Mouse (Mus musculus) erythroid progenitor cell, adult 5-6 weeks (primary cell): ENCODE data around the gene Spata2. TPM values are rescaled to one million over a fixed set of nuclear protein-coding genes. Genes with fewer than 3 reads are reported as not detected.
A peak's percentile ranks its signal among the peaks of the same experiment; 100 is the strongest.

Source experiments
- ATAC-seq: replicated peaks from 2 replicates; pipeline ENCODE4 v1.8.0; 2016; ENCODE audit warnings: moderate number of reproducible peaks, mild to moderate bottlenecking, moderate TSS enrichment, inconsistent platforms; ENCODE audit not compliant: poor library complexity, low FRiP score, severe bottlenecking
- total RNA-seq, 2 experiments: library from RNA; stranded (forward) in 1 of 2; stranded (reverse) in 1 of 2; fragments of 150-400 nt in 1 of 2; fragments of 186-747, 209-891 nt in 1 of 2; gene quantifications; 2 replicates each; pipeline versions ENCODE4 v1.2.3 to v1.2.4; 2015 to 2017; ENCODE audit warnings: low replicate concordance in 2 of 2

Spata2 gene
- total RNA-seq, 2 experiments from 2014 or later: 5.4 to 7.5 TPM

GRCm38 (mm10) chr2:167484932-167485331 is 7.8 kb downstream of the Spata2 start:
- ATAC-seq: no peak

GRCm38 (mm10) chr2:167483827-167484410 is 8.8 kb downstream of the Spata2 start:
- ATAC-seq: no peak

GRCm38 (mm10) chr2:167483081-167483826 is 9.4 kb downstream of the Spata2 start:
- ATAC-seq: no peak

GRCm38 (mm10) chr2:167482681-167483080 is 10.0 kb downstream of the Spata2 start:
- ATAC-seq: no peak

- no peak for ATAC-seq
Observed at GRCm38 (mm10) chr2:167479501-167479900, 13.2 kb downstream of the Spata2 start.

GRCm38 (mm10) chr2:167478128-167478527 is 14.6 kb downstream of the Spata2 start:
- no peak for ATAC-seq

- ATAC-seq: no peak
Observed at GRCm38 (mm10) chr2:167476762-167477161, 15.9 kb downstream of the Spata2 start.

GRCm38 (mm10) chr2:167476200-167476688 is 16.4 kb downstream of the Spata2 start:
- ATAC-seq: no peak

GRCm38 (mm10) chr2:167475596-167475995 is 17.1 kb downstream of the Spata2 start:
- ATAC-seq: no peak

- no peak for ATAC-seq
Observed at GRCm38 (mm10) chr2:167474218-167474617, 18.5 kb downstream of the Spata2 start.

- no peak for ATAC-seq
Observed at GRCm38 (mm10) chr2:167471585-167471984, 21.1 kb downstream of the Spata2 start.

- ATAC-seq: no peak
Observed at GRCm38 (mm10) chr2:167470611-167471010, 22.1 kb downstream of the Spata2 start.

- ATAC-seq: no peak
Observed at GRCm38 (mm10) chr2:167468444-167468843, 24.2 kb downstream of the Spata2 start.

GRCm38 (mm10) chr2:167467214-167467613 is 25.5 kb downstream of the Spata2 start:
- no peak for ATAC-seq

GRCm38 (mm10) chr2:167465951-167466350 is 26.7 kb downstream of the Spata2 start:
- ATAC-seq: no peak

GRCm38 (mm10) chr2:167463802-167464201 is 28.9 kb downstream of the Spata2 start:
- ATAC-seq: no peak

GRCm38 (mm10) chr2:167462954-167463353 is 29.7 kb downstream of the Spata2 start:
- ATAC-seq: peak; percentile 81

GRCm38 (mm10) chr2:167459071-167459865 is 33.4 kb downstream of the Spata2 start:
- ATAC-seq: no peak

- ATAC-seq: no peak
Observed at GRCm38 (mm10) chr2:167458548-167458947, 34.1 kb downstream of the Spata2 start.

GRCm38 (mm10) chr2:167457213-167457612 is 35.5 kb downstream of the Spata2 start:
- ATAC-seq: no peak
